Mouse (Mus musculus) B cell, adult (primary cell): ENCODE data around the gene Olfr1261. TPM values are rescaled to one million over a fixed set of nuclear protein-coding genes. Genes with fewer than 3 reads are reported as not detected.

Experiments used
- total RNA-seq: library from RNA; stranded (reverse); gene quantifications from 4 replicates; pipeline ENCODE4 v1.2.4, GENCODE M21; 2023; ENCODE audit not compliant: inconsistent age

Gene Olfr1261
- total RNA-seq, result not detected in 4 replicates

GRCm38 (mm10) chr2:89990921-89991320, at the start of gene Olfr1261:
Olfr1261 (plus strand) TSS chr2:89991221.

GRCm38 (mm10) chr2:89948564-89948963, 42.5 kb upstream of the Olfr1261 start, which contains the start of gene Olfr1259:
Olfr1259 (minus strand) TSS chr2:89948664.

GRCm38 (mm10) chr2:89974184-89974583, 16.8 kb upstream of the Olfr1261 start, which contains the start of gene Olfr1260:
Olfr1260 (plus strand) TSS chr2:89974340.

GRCm38 (mm10) chr2:89999845-90000244, 8.8 kb downstream of the Olfr1261 start, which contains the start of gene Olfr1262:
Olfr1262 (plus strand) TSS chr2:90000145.

GRCm38 (mm10) chr2:90011831-90012230, 20.8 kb downstream of the Olfr1261 start, which contains the start of gene Olfr1263:
Olfr1263 (plus strand) TSS chr2:90012131.

GRCm38 (mm10) chr2:90025477-90025876, 34.5 kb downstream of the Olfr1261 start, which contains the start of gene Olfr1264:
Olfr1264 (minus strand) TSS chr2:90025577.

GRCm38 (mm10) chr2:90035037-90035436, 44.0 kb downstream of the Olfr1261 start, which contains the start of gene Olfr1265:
Olfr1265 (plus strand) TSS chr2:90035337.

Other genes starting within 250 kb of the Olfr1261 start
- not detected in 4 replicates for gene Olfr1253, start 234.1 kb upstream of the Olfr1261 start, total RNA-seq
- not detected in 4 replicates for gene Olfr1254, start 197.6 kb upstream of the Olfr1261 start, total RNA-seq
- gene Olfr1255, start 179.2 kb upstream of the Olfr1261 start, total RNA-seq, result not detected in 4 replicates
- not detected in 4 replicates for gene Olfr1256, start 149.7 kb upstream of the Olfr1261 start, total RNA-seq
- not detected in 4 replicates for gene Olfr48, start 143.0 kb upstream of the Olfr1261 start, total RNA-seq
- gene Olfr1257, start 112.8 kb upstream of the Olfr1261 start, total RNA-seq, result not detected in 4 replicates
- gene Olfr1258, start 63.9 kb upstream of the Olfr1261 start, total RNA-seq, result not detected in 4 replicates
- gene Olfr1259, start 42.6 kb upstream of the Olfr1261 start, total RNA-seq, result not detected in 4 replicates
- not detected in 4 replicates for gene Olfr1260, start 16.9 kb upstream of the Olfr1261 start, total RNA-seq
- not detected in 4 replicates for gene Olfr1262, start 8.9 kb downstream of the Olfr1261 start, total RNA-seq
- not detected in 4 replicates for gene Olfr1263, start 20.9 kb downstream of the Olfr1261 start, total RNA-seq
- gene Olfr1264, start 34.4 kb downstream of the Olfr1261 start, total RNA-seq, result not detected in 4 replicates
- gene Olfr1265, start 44.1 kb downstream of the Olfr1261 start, total RNA-seq, result not detected in 4 replicates
- not detected in 4 replicates for gene Olfr140, start 72.4 kb downstream of the Olfr1261 start, total RNA-seq
- not detected in 4 replicates for gene Olfr1269, start 130.2 kb downstream of the Olfr1261 start, total RNA-seq
- gene Olfr32, start 151.1 kb downstream of the Olfr1261 start, total RNA-seq, result not detected in 4 replicates
- not detected in 4 replicates for gene Olfr1270, start 161.9 kb downstream of the Olfr1261 start, total RNA-seq
- gene Olfr1506, start 233.3 kb downstream of the Olfr1261 start, total RNA-seq, result 0.26 to 0.27 TPM in 2 of 4 replicates, not detected in the others